Mouse (Mus musculus): ENCODE data around the gene Sp6.

The Sp6 gene

DNA sequence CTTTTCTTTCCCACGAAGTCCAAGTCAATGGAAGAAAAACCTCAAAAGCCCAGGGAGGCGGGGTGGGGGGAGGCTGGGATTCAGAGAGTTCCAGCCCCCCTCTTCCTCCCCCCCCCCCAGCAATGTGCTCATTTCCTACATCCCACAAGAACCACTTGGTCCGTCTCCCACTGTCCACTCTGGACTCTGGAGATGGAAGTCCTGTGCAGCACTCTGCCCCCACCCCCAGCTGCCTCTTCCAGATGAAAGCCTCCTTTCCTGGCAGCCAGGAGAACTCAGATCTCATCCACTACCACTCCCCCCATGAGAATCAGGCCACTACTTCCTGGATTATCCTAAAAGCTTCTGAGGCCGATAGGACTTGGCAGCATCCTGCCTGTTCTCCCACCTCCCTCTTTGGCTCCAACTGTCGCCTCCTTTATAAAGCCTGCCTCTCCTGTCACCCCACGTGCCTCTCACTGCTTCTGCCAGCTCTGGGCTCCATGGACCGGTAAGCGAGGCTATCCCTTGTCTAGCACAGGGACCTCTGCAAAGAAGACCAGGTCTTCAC, at the start of gene Sp6:
Sp6 (plus strand) TSS at position 274 of the 550 bp plus-strand sequence.
- DNase-seq (ENCODE audit: low read depth, low spot score) = no peak

DNA sequence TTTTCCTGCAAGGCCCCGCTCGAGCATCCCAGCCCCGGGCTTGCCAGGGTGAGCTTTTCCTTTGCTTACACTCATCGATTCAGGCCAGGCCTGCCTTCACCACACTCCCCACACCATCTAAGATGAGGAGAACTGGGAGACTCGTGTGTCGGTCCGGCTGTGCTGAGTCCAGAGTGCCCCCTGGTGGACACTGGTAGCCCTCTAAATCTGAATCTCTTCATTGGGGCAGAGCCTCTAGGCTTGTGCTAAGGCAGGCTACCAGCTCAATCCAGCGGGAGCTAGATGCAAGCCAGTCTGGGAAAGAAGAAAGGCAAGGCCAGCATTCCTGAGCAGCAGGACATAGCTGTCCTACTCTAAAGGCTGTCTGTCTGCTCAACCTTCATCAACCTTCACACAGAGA, 49.6 kb upstream of the Sp6 start:
- DNase-seq (ENCODE audit: low read depth, low spot score) = peak; percentile 97

DNA sequence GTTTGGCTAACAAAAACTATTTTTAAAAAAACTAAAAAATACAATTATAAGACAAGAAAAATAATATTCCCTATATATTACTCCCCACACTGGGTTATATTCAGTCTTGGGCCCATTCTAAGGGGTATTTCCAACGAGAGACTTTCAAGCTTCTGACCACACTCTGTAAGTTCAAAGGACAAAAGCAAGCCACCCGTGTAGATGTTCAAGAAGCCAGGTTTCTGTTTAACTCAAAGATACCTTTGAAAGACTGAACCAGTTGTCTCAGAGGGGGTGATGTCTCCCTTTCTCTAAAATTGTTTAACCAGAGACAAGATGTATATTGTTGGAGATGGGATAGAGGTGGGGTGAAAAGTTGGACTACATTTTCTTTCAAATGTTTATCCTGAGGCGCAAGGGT, 47.0 kb upstream of the Sp6 start:
- DNase-seq (ENCODE audit: low read depth, low spot score) = no peak

DNA sequence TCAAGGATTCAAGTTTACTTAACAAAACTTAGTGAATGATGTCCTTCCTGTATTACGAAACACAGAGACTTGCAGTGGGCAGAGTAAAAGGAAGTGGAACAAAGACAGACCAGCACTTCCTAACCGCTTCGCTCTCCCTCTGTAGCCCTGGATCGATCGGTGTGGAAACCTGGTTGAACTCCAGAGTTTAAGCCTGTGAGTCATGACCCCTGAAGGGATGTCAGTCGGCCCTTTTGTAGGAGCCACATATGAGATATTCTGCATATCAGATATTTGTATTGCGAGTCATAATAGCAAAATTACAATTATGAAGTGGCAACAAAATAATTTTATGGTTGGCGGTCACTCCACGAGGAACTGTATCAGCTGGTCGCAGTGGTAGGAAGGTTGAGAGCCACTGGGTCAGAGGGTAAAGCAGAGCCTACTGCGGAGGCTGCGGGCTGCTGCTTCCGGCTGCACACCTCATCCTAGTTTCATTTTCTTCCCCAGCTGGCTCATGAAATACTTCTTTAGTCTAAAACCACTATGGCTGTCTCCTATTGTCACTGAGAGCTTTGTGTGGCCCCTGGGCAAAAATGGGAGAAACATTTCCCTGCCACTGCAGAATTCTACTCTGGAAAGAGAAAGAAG, 46.2 kb upstream of the Sp6 start:
- no peak for DNase-seq (ENCODE audit: low read depth, low spot score)

DNA sequence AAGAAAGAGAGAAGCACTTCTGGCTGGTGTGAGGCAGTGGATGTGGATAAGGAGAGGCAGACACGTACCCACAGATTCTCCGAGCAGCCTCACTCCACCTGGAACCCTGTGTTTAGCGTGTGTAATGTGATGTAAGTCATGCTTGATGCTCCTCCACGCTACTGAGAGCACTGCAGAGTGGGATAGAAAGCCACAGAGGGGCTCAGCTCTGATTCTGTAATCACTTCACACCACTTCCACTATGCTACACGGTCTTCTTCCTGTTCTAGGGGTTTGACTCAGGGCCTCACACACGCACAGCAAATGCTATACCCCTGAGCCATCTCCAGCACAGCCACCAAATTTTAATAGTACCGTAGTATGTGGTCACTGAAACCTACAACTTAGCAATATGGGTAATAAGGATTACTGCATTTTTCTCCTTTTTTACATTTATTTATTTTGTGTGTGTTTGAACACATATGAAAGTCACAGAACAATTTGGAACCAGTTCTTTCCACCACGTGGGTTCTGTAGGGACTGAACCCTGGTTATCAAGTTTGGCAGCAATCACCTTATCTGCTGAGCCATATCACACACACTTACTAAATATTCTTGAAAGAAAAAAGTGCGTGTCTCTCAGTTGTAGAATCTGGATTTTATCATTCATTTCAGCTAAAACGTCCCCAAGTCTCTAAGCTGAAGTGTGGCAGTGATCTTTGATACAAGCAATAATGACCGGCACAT, 45.5 kb upstream of the Sp6 start:
- no peak for DNase-seq (ENCODE audit: low read depth, low spot score)

DNA sequence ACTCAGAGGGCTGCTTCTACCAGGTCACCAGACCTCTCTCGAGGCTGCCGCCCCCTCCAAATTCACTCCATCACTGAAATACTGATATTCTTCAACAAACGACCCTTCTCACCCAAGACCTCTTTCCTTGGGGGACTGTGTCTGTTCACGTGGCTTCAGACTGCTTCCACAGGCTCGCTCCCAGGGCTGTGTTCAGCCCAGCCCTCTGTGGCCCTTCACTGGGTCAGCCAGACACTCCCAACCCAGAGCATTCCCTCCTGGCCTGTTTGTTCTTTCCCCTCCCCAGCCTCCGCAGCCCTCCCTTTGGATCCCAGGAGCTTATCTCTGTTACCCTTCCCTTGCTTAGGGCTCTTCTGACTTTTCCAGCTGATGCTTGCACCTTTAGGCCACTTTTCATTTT, 44.7 kb upstream of the Sp6 start:
- DNase-seq (ENCODE audit: low read depth, low spot score) = no peak

DNA sequence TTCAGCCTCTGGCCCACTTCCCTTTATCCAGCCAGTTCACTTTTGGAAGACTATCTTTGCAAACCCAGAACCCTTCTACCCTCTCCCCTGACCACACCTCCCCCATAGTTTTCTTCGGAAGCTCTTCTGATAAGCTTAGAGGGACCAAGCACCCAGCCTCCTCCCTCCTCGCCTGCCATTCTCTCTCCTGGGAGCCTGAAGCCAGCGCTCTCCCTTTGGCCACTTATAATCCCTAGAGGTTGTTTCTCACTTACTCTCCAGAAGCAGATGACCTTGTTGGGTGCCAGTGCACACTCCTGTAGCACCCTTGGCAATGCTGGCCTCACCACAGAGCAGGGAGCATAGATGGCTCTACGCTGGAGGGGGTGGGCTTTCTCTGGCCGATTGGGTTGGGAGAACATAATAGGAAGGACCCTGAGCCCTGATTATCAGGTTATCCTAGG, 43.9 kb upstream of the Sp6 start:
- DNase-seq (ENCODE audit: low read depth, low spot score) = no peak

DNA sequence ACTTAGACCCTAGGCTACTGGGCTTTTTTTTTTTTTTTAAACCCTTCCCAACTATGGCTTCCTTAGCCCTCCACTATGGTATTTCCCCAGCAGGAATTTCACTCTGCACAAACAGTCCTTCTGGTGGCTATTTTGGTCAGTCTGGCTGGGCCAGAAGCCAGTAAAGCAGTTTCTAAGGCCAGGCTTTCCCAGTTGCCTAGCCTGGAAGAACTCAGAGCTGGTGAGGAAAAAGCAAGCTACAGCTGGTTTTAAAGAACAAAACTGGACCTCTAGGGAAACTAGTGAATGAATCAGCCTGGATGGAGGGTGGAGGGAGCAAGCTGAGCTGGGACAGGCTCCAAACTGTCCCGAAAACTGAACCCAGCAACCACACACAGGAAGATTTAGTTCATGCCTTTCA, 43.4 kb upstream of the Sp6 start:
- DNase-seq (ENCODE audit: low read depth, low spot score) = no peak

DNA sequence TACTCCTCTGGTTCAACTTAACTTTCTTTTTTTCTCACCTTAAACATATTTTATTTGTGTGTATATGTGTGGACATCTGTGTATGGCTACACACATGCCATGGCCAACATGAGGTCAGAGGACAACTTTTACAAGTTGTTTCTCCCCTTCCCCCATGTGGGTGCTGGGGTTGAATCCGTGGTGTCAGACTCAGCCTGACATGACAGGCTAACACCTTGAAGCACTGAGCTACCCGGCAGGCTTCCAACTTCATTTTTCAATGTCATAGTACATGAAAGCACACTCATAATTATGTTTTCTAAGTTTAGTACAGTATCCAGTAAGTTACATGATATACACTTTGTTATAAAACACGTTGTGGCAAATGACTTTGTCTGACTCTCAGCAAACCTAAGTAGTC, 42.9 kb upstream of the Sp6 start:
- DNase-seq (ENCODE audit: low read depth, low spot score) = no peak

DNA sequence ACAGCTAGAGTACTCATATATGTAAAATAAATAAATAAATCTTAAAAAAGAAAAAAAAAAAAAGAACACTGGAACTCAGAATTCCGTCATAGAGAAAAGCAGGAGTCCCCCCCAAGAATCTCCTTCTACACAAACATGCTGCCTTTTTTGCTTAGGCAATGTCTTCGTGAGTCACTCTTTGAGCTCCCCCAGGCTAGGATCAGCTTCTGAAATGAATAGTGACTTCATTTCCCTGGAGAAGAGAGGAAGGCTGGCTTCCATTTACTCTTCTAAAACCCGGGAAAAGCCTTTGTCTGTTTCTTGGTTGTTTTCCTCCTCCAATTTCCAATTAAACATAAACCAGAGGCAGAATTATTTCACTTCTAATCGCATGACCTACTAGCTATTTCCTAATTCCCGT, 40.3 kb upstream of the Sp6 start:
- no peak for DNase-seq (ENCODE audit: low read depth, low spot score)

DNA sequence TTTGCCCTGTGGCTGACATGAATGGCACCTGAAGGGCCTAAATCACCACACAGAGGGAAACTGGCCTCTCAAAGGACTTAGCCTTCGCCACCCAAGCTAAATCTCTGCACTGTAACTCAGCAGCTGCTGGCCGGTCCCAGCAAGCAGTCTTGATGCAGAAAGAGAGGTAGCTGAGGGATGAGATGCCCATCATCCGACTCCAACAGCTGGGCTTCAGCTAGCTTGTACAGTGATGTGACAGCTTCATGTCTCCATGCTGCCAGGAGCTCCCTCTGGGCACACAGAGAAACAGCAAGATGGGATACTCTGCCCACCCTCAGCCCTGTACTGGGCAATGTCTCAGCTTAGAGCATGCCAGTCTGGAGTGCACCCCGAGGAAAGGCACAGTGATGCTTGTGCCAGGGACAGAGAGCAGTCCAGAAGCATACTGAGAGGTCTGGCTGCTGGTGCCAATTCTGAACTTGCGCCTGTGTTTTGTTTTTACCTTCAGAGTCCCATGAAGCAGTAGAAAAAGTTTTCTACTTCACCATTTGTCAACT, 39.7 kb upstream of the Sp6 start:
- DNase-seq (ENCODE audit: low read depth, low spot score) = no peak

DNA sequence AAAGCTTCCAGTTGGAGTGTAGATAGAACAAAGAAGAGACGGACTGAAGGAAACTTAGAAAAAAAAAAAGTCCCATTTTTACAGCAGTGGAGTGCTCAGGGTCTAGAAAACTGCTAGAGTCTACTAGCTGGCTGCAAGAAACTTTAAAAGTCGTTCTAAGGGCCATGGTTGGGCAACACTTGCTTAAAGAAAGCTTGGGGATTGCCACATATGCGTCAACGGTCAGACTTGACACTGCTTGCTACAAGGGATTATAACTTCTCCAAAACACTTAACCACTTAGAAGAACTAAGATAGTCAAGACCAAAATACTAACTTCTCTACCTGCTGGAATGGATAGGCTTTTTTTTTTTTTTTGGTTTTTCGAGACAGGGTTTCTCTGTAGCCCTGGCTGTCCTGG, 38.4 kb upstream of the Sp6 start:
- DNase-seq (ENCODE audit: low read depth, low spot score) = no peak

DNA sequence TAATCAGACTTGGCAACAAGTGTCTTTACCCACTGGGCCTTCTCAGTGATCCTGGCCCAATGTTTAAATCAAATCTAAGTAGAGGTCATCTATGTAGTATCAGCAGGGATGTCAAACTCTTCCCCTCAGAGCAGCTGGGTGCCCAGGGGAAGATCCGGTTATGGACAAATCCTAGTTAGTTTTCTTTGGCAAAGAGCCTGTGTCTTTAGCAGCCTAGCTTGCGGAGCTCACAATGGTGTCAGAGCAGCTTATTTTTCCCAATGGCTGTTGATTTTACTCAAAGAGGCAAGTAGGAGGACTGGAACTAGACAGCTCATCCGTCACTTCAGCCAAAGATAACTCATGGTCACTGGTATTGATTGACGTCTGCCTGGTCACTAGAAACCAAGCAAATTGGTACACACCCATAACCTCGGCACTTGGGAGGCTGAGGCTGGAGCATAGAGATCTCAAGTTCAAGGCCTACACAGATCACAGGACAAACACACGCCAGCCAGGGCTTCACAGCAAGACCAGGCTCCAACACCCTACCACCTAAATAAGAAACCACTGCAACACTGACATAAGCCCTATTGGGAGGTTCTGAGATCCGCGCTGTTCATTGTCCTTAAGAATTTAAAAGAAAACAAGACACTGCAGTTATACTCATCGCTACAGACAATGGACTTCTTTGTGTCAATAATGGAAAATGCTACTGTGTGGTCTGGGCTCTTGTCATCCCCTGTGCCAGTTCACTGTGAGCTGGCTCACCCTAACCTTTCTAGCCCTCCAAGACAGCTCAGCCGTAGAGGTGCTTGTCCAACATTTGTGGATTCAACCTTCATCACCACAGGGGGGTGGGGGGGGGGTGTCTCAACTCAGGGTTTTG, 37.4 kb upstream of the Sp6 start:
- DNase-seq (ENCODE audit: low read depth, low spot score) = peak; percentile 33

DNA sequence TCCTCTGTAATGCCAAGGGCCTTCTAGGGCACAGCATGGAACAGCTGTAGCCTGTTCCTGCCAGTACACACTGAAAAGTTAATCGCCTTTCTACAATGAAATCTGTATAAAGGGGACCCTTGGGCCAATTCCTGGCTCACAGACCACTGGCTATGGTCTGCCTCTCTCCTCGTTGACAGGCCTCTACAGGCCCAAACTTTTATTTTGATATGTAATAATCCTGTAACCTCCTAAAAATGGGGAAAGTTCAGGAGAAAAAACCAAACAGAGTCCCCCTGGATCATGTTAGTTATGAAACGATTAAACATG, 36.9 kb upstream of the Sp6 start:
- no peak for DNase-seq (ENCODE audit: low read depth, low spot score)

DNA sequence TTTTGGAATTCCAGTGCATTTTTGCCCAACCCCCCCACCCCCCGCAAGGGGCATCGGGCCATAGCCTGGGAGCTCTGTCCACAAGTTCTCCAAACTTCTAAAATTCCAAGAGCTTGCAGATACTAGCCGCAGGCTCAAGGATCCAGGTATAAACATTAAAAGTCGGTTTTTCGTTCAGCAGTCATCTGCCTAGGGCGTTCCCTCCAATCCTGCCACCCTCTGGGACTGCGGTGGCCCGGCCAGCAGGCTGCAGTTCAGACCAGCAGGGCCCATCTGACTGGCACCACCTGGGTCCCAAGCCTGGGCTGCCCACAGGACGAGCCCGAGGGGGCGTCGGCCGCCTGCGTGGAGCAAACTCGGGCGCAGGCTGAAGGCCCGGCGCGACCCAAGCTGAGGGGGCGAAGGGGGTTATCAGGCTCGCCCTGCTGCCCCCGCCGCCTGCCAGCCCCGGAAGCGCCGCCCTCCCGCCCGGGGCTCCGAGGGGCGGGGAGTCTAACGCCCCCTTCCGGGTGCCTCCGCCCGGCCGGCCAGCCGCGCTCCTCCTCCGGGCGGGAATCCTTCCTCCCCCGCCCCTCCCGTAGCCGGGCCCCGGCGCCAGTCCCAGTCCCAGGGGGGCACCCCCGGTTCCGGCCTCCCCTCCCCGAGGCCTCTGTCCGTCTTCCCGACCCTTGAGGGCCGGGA, 36.1 kb upstream of the Sp6 start:
- peak; percentile 86 for DNase-seq (ENCODE audit: low read depth, low spot score)

DNA sequence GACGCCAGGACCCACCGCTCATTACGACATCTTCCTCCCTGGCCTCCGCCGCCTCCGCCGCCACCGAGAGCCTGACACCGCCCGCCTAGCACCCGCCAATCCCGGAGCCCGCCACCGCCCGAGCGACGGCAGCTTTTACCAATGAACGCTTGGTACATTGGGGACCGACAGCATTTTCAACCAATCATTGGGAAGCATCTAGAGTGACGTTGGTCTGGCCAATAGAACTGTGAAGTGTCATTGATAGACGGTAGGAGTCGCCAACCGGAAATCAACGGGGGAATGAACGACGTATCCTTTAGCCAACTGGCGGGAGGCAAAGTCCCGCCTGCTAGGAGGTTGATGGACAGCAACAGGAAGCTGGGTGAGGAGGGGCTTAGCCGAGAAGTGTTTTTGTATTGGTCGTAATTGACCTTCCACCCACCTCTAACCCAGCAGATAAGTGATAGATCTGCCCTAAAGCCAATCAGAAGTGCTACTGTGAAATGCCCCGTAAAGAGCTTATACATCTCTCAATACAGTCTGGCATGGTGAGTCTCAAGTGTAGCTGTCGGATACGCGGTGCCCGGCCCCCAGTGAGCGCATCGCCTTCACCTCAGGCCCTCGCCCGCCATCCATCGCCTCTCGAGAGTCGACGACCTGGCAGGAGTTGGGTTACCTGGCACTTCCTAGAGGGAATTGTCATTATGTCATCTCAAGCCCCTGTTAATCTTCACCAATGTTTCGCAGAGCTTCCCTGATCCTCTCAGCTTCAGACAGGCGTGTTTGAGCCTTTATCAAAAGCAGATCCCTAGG, 35.4 kb upstream of the Sp6 start:
- peak; percentile 100 for DNase-seq (ENCODE audit: low read depth, low spot score)

DNA sequence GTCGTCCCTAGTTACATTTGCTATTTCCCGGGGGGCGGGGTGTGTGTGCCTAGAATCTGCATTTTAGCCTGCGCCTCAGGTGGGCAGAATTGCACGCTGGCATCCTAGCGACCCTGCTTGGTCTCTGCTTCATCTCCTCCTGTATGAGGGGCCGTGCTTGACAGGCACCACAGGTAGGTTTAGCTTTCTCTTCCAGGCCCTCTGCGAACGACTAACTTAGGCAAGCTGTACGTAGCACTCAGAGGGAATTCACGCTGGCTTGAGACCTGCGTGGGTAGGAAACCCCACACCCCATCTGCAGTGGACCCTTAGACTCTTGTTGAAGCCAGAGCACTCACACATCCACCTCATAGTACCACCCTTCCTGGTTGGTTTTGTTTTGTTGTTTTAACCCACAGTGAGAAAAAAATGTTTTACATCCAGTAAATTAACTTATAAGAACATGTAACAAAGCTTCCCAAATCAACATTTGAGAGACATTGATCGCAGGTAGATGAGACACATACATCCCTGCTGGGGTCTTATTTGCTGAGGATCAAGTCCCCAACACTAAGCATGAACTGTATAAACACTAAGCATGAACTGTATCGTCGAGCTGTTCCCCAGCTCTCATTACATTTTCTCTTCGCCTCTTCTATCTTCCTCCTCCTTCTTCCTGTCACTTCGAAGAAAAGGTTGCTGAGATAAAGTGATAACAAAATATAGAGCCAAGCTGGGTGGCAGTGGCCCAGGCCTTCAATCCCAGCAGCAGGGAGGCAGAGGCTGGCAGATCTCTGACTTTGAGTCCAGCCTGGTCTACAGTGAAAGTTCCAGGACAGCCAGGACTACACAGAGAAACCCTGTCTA, 34.6 kb upstream of the Sp6 start:
- DNase-seq (ENCODE audit: low read depth, low spot score) = no peak

DNA sequence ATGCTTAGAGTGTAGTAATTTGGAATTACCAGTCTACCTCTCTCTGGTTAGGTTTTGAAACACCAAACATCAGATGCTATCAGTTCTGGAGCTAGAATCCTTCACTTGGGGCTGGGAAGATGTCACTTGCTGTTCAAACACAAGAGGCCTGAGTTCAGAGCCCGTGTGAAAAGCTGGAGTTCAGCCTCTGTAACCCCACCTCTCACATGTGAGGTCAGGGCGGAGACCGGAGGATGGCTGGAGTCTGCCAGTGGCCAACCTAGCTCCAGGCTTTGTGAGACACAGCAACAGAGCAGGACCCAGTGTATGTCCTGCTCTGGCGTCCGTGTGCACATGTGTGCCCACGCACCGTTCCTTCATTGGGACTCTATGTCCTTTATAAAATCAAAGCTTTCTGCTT, 33.9 kb upstream of the Sp6 start:
- peak; percentile 71 for DNase-seq (ENCODE audit: low read depth, low spot score)

DNA sequence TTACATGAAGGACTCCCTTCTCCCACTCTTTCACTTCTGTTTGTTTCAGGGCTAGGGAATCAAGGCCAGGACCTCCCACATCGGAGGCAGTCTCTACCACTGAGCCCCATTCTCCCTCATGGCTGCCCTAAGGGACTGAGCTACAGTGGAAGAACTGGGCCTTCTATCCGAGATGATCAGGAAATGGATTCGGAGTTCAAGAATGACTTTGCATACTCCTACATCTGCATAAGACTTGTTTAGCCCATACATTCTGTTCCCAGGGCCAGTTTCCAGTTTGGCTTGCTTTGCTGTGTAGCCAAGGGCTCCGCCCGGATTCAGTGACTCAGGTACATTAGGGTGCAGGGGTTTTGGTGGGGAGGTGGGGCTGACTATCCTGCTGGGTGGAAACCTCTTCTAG, 33.2 kb upstream of the Sp6 start:
- peak; percentile 93 for DNase-seq (ENCODE audit: low read depth, low spot score)

DNA sequence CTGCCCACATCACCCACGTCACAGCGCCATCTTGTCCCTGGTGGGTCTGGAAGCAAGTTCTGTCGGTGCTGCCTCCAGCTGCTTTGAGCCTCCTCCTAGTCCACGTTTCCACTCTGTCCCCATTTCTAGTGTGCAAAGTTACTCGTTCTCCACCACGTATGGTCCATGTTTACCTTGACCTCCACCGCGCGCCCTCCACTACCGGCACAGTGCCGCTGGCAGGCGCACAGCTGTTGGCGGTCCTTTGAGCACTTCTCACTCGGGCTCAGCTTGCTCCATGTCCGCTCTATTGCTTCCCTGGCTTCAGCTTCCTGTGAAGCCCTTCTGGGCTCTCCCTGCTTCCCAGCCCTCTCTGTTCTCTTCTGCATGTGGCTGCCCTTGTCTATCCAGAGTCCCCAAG, 31.7 kb upstream of the Sp6 start:
- no peak for DNase-seq (ENCODE audit: low read depth, low spot score)
